Mouse (Mus musculus): ENCODE measurements around the gene Tmem129. TPM values are rescaled to one million over a fixed set of nuclear protein-coding genes. Genes with fewer than 3 reads are reported as not detected.

The Tmem129 gene
- polyA plus RNA-seq, 1 experiment: 2.2 TPM

DNA sequence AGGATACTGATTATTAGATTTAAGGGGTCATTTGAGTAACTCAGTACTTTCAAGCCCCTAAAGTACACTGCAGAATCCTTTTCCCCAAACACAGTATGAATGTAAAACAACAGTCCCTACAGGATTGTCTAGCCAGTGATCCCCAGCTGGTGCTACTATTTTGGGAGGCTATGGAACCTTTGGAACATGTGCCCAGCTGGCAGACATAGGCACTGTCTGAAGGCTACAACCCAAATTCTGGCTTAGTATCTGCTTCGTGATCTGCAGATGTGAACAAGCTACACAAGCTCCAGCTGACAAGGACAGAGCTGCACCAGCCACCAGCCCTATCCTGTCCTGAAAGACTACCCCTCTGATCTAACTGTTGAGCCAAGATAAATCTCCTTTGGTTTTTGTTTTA, 25.7 kb downstream of the Tmem129 start:
- no peaks in the 10 kb centered on the region for H3K27me3 ChIP-seq (ENCODE audit: control insufficient read depth)
- no peak for TF ChIP-seq TAL1 (IDR thresholded peaks at IDR 0.05; ENCODE audit: low read length)
- TF ChIP-seq GATA1 (IDR thresholded peaks at IDR 0.05; ENCODE audit: low read length): no peak
- H3K4me3 ChIP-seq (replicated peaks): no peak overlapping the region
- H3K36me3 ChIP-seq (ENCODE audit: control insufficient read depth): peaks cover 50% of the 10 kb centered on the region
- H3K4me1 ChIP-seq (ENCODE audit: control insufficient read depth): peaks cover 59% of the 10 kb centered on the region
- H3K9me3 ChIP-seq (ENCODE audit: control insufficient read depth, low read length): no peaks in the 10 kb centered on the region

DNA sequence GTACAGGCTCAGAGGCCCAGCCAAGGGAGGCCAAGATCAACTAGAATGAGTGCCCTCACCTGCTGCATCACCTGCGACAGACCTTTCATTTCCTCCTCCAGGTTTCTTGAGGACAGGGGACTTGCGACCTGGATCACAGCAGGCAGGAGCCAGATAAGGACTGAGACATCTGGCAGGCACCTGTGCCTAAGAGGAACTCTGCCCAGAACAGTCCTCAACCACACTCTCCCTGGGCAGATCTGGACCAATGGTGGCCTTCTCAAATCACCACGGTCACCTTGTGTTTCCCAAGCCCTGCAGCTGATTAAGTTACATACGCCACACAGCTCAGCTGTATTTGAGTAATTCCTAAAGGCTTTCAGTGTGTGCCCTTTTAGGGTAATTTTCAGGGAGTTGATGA, 27.6 kb downstream of the Tmem129 start:
- Histone ChIP-seq H3K4me3 (replicated peaks) (peak overlapping the region; percentile 88), H3K4me1 (ENCODE audit: control insufficient read depth) (peaks cover 50% of the 10 kb centered on the region), H3K27me3 (ENCODE audit: control insufficient read depth) (no peaks in the 10 kb centered on the region), H3K36me3 (ENCODE audit: control insufficient read depth) (peaks cover 31% of the 10 kb centered on the region), H3K9me3 (ENCODE audit: control insufficient read depth, low read length) (no peaks in the 10 kb centered on the region)
- TF ChIP-seq GATA1 (IDR thresholded peaks at IDR 0.05; ENCODE audit: low read length): no peak

DNA sequence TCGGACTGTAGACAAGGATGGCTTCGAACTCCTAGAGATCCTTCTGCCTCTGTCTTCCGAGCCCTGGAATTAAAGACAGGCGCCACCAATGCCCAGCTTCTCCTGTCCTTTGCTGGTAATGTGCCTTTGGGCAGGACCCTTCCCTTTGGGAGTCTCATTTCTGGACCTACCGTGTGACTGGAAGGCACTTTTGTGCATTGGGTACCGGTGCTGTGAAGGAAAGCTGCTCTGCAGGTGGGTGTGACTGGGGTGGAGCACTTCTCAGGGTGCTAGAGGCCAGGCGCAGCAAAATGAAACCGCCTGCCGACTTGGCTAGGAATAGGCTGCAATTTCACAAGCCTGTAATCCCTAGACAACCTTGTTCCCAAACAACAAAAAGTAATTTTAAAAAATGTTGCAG, 28.2 kb downstream of the Tmem129 start:
- no peaks in the 10 kb centered on the region for H3K9me3 ChIP-seq (ENCODE audit: control insufficient read depth, low read length)
- H3K4me1 ChIP-seq (ENCODE audit: control insufficient read depth): peaks cover 50% of the 10 kb centered on the region
- H3K27me3 ChIP-seq (ENCODE audit: control insufficient read depth): no peaks in the 10 kb centered on the region
- peaks cover 31% of the 10 kb centered on the region for H3K36me3 ChIP-seq (ENCODE audit: control insufficient read depth)
- H3K4me3 ChIP-seq (replicated peaks): peak overlapping the region; percentile 88
- TF ChIP-seq TAL1 (IDR thresholded peaks at IDR 0.05; ENCODE audit: low read length): no peak
- TF ChIP-seq GATA1 (IDR thresholded peaks at IDR 0.05; ENCODE audit: low read length): no peak

GRCm38 (mm10) chr5:33629301-33629987, 28.8 kb downstream of the Tmem129 start, which contains the start of the genes Fam53a and Gm9903:
Gene Fam53a, minus strand, starts transcription at chr5:33629635.
Gene Gm9903, plus strand, starts transcription at chr5:33629925.
- Histone ChIP-seq H3K4me3 (replicated peaks) (peak within 1 kb of the TSS; percentile 88), H3K4me1 (ENCODE audit: control insufficient read depth) (peaks cover 49% of the 10 kb centered on the region), H3K9me3 (ENCODE audit: control insufficient read depth, low read length) (no peaks in the 10 kb centered on the region), H3K27me3 (ENCODE audit: control insufficient read depth) (no peaks in the 10 kb centered on the region), H3K36me3 (ENCODE audit: control insufficient read depth) (peaks cover 28% of the 10 kb centered on the region)
- TF ChIP-seq TAL1 (IDR thresholded peaks at IDR 0.05; ENCODE audit: low read length) (no peak), GATA1 (IDR thresholded peaks at IDR 0.05; ENCODE audit: low read length) (no peak)

GRCm38 (mm10) chr5:33628820-33629300, 29.4 kb downstream of the Tmem129 start:
- no peaks in the 10 kb centered on the region for H3K9me3 ChIP-seq (ENCODE audit: control insufficient read depth, low read length)
- H3K4me1 ChIP-seq (ENCODE audit: control insufficient read depth): peaks cover 49% of the 10 kb centered on the region
- TF ChIP-seq GATA1 (IDR thresholded peaks at IDR 0.05; ENCODE audit: low read length): no peak
- TF ChIP-seq TAL1 (IDR thresholded peaks at IDR 0.05; ENCODE audit: low read length): no peak
- no peaks in the 10 kb centered on the region for H3K27me3 ChIP-seq (ENCODE audit: control insufficient read depth)
- peak overlapping the region; percentile 88 for H3K4me3 ChIP-seq (replicated peaks)
- peaks cover 25% of the 10 kb centered on the region for H3K36me3 ChIP-seq (ENCODE audit: control insufficient read depth)

DNA sequence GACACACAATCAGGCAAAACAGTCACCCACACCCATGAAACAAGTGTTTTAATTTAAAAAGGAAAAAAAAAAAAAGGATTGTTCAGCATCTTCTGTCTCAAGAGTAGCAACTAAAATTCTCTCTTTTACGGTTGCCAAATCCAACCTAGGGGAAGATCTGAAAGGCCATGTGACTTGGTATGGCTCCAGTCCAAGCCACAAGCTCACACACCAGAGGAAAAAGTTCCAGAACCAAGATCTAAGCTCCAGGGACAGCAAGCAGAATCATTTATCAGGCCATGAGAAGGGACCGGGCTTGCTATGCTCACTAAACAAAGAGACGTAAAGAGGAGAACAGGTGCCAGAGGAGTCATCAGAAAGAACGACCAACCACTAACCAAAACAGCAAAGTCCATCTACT, 30.2 kb downstream of the Tmem129 start:
- H3K4me3 ChIP-seq (replicated peaks): peak overlapping the region; percentile 88
- H3K4me1 ChIP-seq (ENCODE audit: control insufficient read depth): peaks cover 49% of the 10 kb centered on the region
- H3K9me3 ChIP-seq (ENCODE audit: control insufficient read depth, low read length): no peaks in the 10 kb centered on the region
- no peaks in the 10 kb centered on the region for H3K27me3 ChIP-seq (ENCODE audit: control insufficient read depth)
- H3K36me3 ChIP-seq (ENCODE audit: control insufficient read depth): peaks cover 27% of the 10 kb centered on the region
- no peak for TF ChIP-seq TAL1 (IDR thresholded peaks at IDR 0.05; ENCODE audit: low read length)
- TF ChIP-seq GATA1 (IDR thresholded peaks at IDR 0.05; ENCODE audit: low read length): no peak

GRCm38 (mm10) chr5:33623766-33624165, 34.5 kb downstream of the Tmem129 start:
- TF ChIP-seq GATA1 (IDR thresholded peaks at IDR 0.05; ENCODE audit: low read length): no peak
- H3K36me3 ChIP-seq (ENCODE audit: control insufficient read depth): peaks cover 25% of the 10 kb centered on the region

GRCm38 (mm10) chr5:33622671-33623070, 35.5 kb downstream of the Tmem129 start:
- no peak for TF ChIP-seq GATA1 (IDR thresholded peaks at IDR 0.05; ENCODE audit: low read length)
- TF ChIP-seq TAL1 (IDR thresholded peaks at IDR 0.05; ENCODE audit: low read length): no peak
- Histone ChIP-seq H3K9me3 (ENCODE audit: control insufficient read depth, low read length) (no peaks in the 10 kb centered on the region), H3K4me1 (ENCODE audit: control insufficient read depth) (peaks cover 12% of the 10 kb centered on the region), H3K4me3 (replicated peaks) (no peak overlapping the region), H3K27me3 (ENCODE audit: control insufficient read depth) (no peaks in the 10 kb centered on the region), H3K36me3 (ENCODE audit: control insufficient read depth) (peaks cover 25% of the 10 kb centered on the region)

More at GRCm38 (mm10) chr5:33623766-33624165, 34.5 kb downstream of the Tmem129 start:
- Histone ChIP-seq H3K27me3 (ENCODE audit: control insufficient read depth) (no peaks in the 10 kb centered on the region), H3K4me1 (ENCODE audit: control insufficient read depth) (peaks cover 23% of the 10 kb centered on the region), H3K9me3 (ENCODE audit: control insufficient read depth, low read length) (no peaks in the 10 kb centered on the region), H3K4me3 (replicated peaks) (no peak overlapping the region)

- Histone ChIP-seq H3K36me3 (ENCODE audit: control insufficient read depth) (peaks cover 54% of the 10 kb centered on the region), H3K4me3 (replicated peaks) (no peak overlapping the region), H3K9me3 (ENCODE audit: control insufficient read depth, low read length) (no peaks in the 10 kb centered on the region), H3K4me1 (ENCODE audit: control insufficient read depth) (peaks cover 2% of the 10 kb centered on the region; the same call in 1 of the 2 replicates), H3K27me3 (ENCODE audit: control insufficient read depth) (no peaks in the 10 kb centered on the region)
- TF ChIP-seq GATA1 (IDR thresholded peaks at IDR 0.05; ENCODE audit: low read length) (no peak), TAL1 (IDR thresholded peaks at IDR 0.05; ENCODE audit: low read length) (no peak)
Observed at GRCm38 (mm10) chr5:33614391-33614790, 43.8 kb downstream of the Tmem129 start.

All from erythroblast, embryonic 14.5 days (primary cell).